Mouse (Mus musculus): ENCODE measurements around the gene Gm14190. TPM values are rescaled to one million over a fixed set of nuclear protein-coding genes. Genes with fewer than 3 reads are reported as not detected.

Gm14190 gene
- polyA plus RNA-seq (2014; fragmentation: Illumina TruSeq; extraction: RNeasy Lipid Tissue Mini Kit (QIAGEN cat#74804); ENCODE audit: low read depth, low replicate concordance) = not detected

DNA sequence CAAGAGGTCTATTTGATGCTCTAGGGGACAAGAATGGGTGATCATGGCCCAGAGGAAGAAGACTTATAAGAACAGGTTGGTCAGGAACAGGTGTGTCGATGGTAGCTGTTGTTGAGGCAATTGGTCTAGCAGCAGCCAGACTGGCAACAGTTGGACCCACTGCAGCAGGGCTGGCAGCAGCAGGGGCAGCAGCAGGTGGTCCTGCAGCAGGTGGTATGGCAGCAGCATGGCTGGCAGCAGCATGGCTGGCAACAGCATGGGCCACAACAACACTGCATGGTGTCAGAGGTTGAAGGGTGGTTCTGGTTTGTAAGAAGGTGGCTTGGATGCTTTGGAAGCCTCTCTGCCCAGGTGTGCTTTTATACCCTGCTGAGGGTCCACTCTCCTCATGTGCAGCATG is at the start of gene Gm14190:
Gene Gm14190 (minus strand): TSS at position 278 of the 400 bp plus-strand sequence.

DNA sequence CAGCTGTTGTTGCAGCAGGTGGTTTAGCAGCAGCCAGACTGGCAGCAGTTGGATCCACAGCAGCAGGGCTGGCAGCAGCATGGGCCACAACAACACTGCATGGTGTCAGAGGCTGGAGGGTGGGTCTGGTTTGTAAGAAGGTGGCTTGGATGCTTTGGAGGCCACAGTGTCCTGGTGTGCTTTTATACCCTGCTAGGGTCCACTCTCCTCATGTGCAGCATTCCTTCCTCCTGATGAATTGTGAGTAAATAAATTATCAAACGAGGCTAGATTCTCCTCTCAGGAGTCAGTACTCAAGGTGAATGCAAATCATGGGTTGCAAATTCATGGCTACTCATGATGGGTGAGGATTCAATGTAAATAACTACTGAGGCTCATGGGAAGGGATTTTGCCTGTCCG is 43.6 kb upstream of the Gm14190 start, which contains the start of gene Gm14180:
Gene Gm14180 (minus strand): TSS at position 101 of the 400 bp plus-strand sequence.

GRCm38 (mm10) chr11:99665860-99666259 is 24.7 kb downstream of the Gm14190 start, which contains the start of gene Krtap4-6:
TSS of gene Krtap4-6 (minus strand) at chr11:99665960.

GRCm38 (mm10) chr11:99658467-99659010 is 32.0 kb downstream of the Gm14190 start, which contains the start of gene Gm11563:
TSS of gene Gm11563 (minus strand) at chr11:99658960.

DNA sequence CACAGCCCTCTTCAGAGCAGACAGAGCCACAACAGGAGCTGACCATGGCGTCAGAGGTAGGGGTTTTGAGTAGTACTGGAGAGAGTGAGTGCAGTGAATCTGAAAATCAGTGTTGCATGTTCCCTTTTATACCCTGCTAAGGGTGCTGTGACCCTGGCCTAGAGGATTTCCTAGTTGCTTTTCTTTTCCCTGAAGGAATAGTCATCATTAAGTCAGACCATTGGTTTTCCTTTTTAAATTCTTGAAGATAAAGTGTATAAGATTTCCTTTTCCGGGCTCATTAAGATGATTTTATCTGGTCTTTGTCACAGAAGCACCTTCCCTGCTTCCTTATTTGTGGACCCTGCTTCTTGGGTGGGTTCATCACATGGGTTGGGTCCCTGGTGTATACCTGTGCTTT is 40.4 kb downstream of the Gm14190 start, which contains the start of gene Gm11555:
Gene Gm11555 (minus strand): TSS at position 101 of the 400 bp plus-strand sequence.

GRCm38 (mm10) chr11:99643635-99644139 is 46.9 kb downstream of the Gm14190 start, which contains the start of gene Krtap4-7:
TSS of gene Krtap4-7 (minus strand) at chr11:99644089.

Other genes starting within 250 kb of the Gm14190 start
- 2.0 TPM for gene Krt23, start 197.6 kb downstream of the Gm14190 start, polyA plus RNA-seq (2014; fragmentation: Illumina TruSeq; extraction: RNeasy Lipid Tissue Mini Kit (QIAGEN cat#74804); ENCODE audit: low read depth, low replicate concordance)
- gene Krt39, start 169.4 kb downstream of the Gm14190 start, polyA plus RNA-seq (2014; fragmentation: Illumina TruSeq; extraction: RNeasy Lipid Tissue Mini Kit (QIAGEN cat#74804); ENCODE audit: low read depth, low replicate concordance) = not detected
- gene Krt40, start 147.6 kb downstream of the Gm14190 start, polyA plus RNA-seq (2014; fragmentation: Illumina TruSeq; extraction: RNeasy Lipid Tissue Mini Kit (QIAGEN cat#74804); ENCODE audit: low read depth, low replicate concordance) = not detected
- not detected for gene Krtap3-3, start 139.9 kb downstream of the Gm14190 start, polyA plus RNA-seq (2014; fragmentation: Illumina TruSeq; extraction: RNeasy Lipid Tissue Mini Kit (QIAGEN cat#74804); ENCODE audit: low read depth, low replicate concordance)
- gene Krtap3-2, start 133.9 kb downstream of the Gm14190 start, polyA plus RNA-seq (2014; fragmentation: Illumina TruSeq; extraction: RNeasy Lipid Tissue Mini Kit (QIAGEN cat#74804); ENCODE audit: low read depth, low replicate concordance) = not detected
- not detected for gene Gm11939, start 131.3 kb downstream of the Gm14190 start, polyA plus RNA-seq (2014; fragmentation: Illumina TruSeq; extraction: RNeasy Lipid Tissue Mini Kit (QIAGEN cat#74804); ENCODE audit: low read depth, low replicate concordance)
- not detected for gene Krtap3-1, start 124.1 kb downstream of the Gm14190 start, polyA plus RNA-seq (2014; fragmentation: Illumina TruSeq; extraction: RNeasy Lipid Tissue Mini Kit (QIAGEN cat#74804); ENCODE audit: low read depth, low replicate concordance)
- not detected for gene Krtap1-5, start 109.7 kb downstream of the Gm14190 start, polyA plus RNA-seq (2014; fragmentation: Illumina TruSeq; extraction: RNeasy Lipid Tissue Mini Kit (QIAGEN cat#74804); ENCODE audit: low read depth, low replicate concordance)
- gene Krtap1-4, start 107.1 kb downstream of the Gm14190 start, polyA plus RNA-seq (2014; fragmentation: Illumina TruSeq; extraction: RNeasy Lipid Tissue Mini Kit (QIAGEN cat#74804); ENCODE audit: low read depth, low replicate concordance) = not detected
- gene Krtap1-3, start 99.4 kb downstream of the Gm14190 start, polyA plus RNA-seq (2014; fragmentation: Illumina TruSeq; extraction: RNeasy Lipid Tissue Mini Kit (QIAGEN cat#74804); ENCODE audit: low read depth, low replicate concordance) = not detected
- gene Krtap9-3, start 92.6 kb downstream of the Gm14190 start, polyA plus RNA-seq (2014; fragmentation: Illumina TruSeq; extraction: RNeasy Lipid Tissue Mini Kit (QIAGEN cat#74804); ENCODE audit: low read depth, low replicate concordance) = not detected
- not detected for gene Gm11938, start 87.4 kb downstream of the Gm14190 start, polyA plus RNA-seq (2014; fragmentation: Illumina TruSeq; extraction: RNeasy Lipid Tissue Mini Kit (QIAGEN cat#74804); ENCODE audit: low read depth, low replicate concordance)
- not detected for gene Gm11937, start 80.6 kb downstream of the Gm14190 start, polyA plus RNA-seq (2014; fragmentation: Illumina TruSeq; extraction: RNeasy Lipid Tissue Mini Kit (QIAGEN cat#74804); ENCODE audit: low read depth, low replicate concordance)
- gene Krtap2-4, start 75.9 kb downstream of the Gm14190 start, polyA plus RNA-seq (2014; fragmentation: Illumina TruSeq; extraction: RNeasy Lipid Tissue Mini Kit (QIAGEN cat#74804); ENCODE audit: low read depth, low replicate concordance) = not detected
- not detected for gene Gm11562, start 70.3 kb downstream of the Gm14190 start, polyA plus RNA-seq (2014; fragmentation: Illumina TruSeq; extraction: RNeasy Lipid Tissue Mini Kit (QIAGEN cat#74804); ENCODE audit: low read depth, low replicate concordance)
- not detected for gene Krtap4-1, start 62.5 kb downstream of the Gm14190 start, polyA plus RNA-seq (2014; fragmentation: Illumina TruSeq; extraction: RNeasy Lipid Tissue Mini Kit (QIAGEN cat#74804); ENCODE audit: low read depth, low replicate concordance)
- not detected for gene Krtap4-2, start 55.7 kb downstream of the Gm14190 start, polyA plus RNA-seq (2014; fragmentation: Illumina TruSeq; extraction: RNeasy Lipid Tissue Mini Kit (QIAGEN cat#74804); ENCODE audit: low read depth, low replicate concordance)
- gene Krtap4-7, start 46.7 kb downstream of the Gm14190 start, polyA plus RNA-seq (2014; fragmentation: Illumina TruSeq; extraction: RNeasy Lipid Tissue Mini Kit (QIAGEN cat#74804); ENCODE audit: low read depth, low replicate concordance) = not detected
- not detected for gene Gm11555, start 40.5 kb downstream of the Gm14190 start, polyA plus RNA-seq (2014; fragmentation: Illumina TruSeq; extraction: RNeasy Lipid Tissue Mini Kit (QIAGEN cat#74804); ENCODE audit: low read depth, low replicate concordance)
- not detected for gene Gm11563, start 31.8 kb downstream of the Gm14190 start, polyA plus RNA-seq (2014; fragmentation: Illumina TruSeq; extraction: RNeasy Lipid Tissue Mini Kit (QIAGEN cat#74804); ENCODE audit: low read depth, low replicate concordance)
- not detected for gene Krtap4-6, start 24.8 kb downstream of the Gm14190 start, polyA plus RNA-seq (2014; fragmentation: Illumina TruSeq; extraction: RNeasy Lipid Tissue Mini Kit (QIAGEN cat#74804); ENCODE audit: low read depth, low replicate concordance)
- not detected for gene Gm14180, start 43.5 kb upstream of the Gm14190 start, polyA plus RNA-seq (2014; fragmentation: Illumina TruSeq; extraction: RNeasy Lipid Tissue Mini Kit (QIAGEN cat#74804); ENCODE audit: low read depth, low replicate concordance)
- not detected for gene Gm11595, start 82.2 kb upstream of the Gm14190 start, polyA plus RNA-seq (2014; fragmentation: Illumina TruSeq; extraction: RNeasy Lipid Tissue Mini Kit (QIAGEN cat#74804); ENCODE audit: low read depth, low replicate concordance)
- gene Krtap4-8, start 90.0 kb upstream of the Gm14190 start, polyA plus RNA-seq (2014; fragmentation: Illumina TruSeq; extraction: RNeasy Lipid Tissue Mini Kit (QIAGEN cat#74804); ENCODE audit: low read depth, low replicate concordance) = not detected
- gene Krtap4-9, start 94.5 kb upstream of the Gm14190 start, polyA plus RNA-seq (2014; fragmentation: Illumina TruSeq; extraction: RNeasy Lipid Tissue Mini Kit (QIAGEN cat#74804); ENCODE audit: low read depth, low replicate concordance) = not detected
- not detected for gene Gm11596, start 102.7 kb upstream of the Gm14190 start, polyA plus RNA-seq (2014; fragmentation: Illumina TruSeq; extraction: RNeasy Lipid Tissue Mini Kit (QIAGEN cat#74804); ENCODE audit: low read depth, low replicate concordance)
- not detected for gene Gm11569, start 108.2 kb upstream of the Gm14190 start, polyA plus RNA-seq (2014; fragmentation: Illumina TruSeq; extraction: RNeasy Lipid Tissue Mini Kit (QIAGEN cat#74804); ENCODE audit: low read depth, low replicate concordance)
- not detected for gene Gm11554, start 113.7 kb upstream of the Gm14190 start, polyA plus RNA-seq (2014; fragmentation: Illumina TruSeq; extraction: RNeasy Lipid Tissue Mini Kit (QIAGEN cat#74804); ENCODE audit: low read depth, low replicate concordance)
- not detected for gene Krtap4-13, start 119.2 kb upstream of the Gm14190 start, polyA plus RNA-seq (2014; fragmentation: Illumina TruSeq; extraction: RNeasy Lipid Tissue Mini Kit (QIAGEN cat#74804); ENCODE audit: low read depth, low replicate concordance)
- gene Gm11564, start 124.9 kb upstream of the Gm14190 start, polyA plus RNA-seq (2014; fragmentation: Illumina TruSeq; extraction: RNeasy Lipid Tissue Mini Kit (QIAGEN cat#74804); ENCODE audit: low read depth, low replicate concordance) = not detected
- not detected for gene 2300003K06Rik, start 147.3 kb upstream of the Gm14190 start, polyA plus RNA-seq (2014; fragmentation: Illumina TruSeq; extraction: RNeasy Lipid Tissue Mini Kit (QIAGEN cat#74804); ENCODE audit: low read depth, low replicate concordance)
- gene Krtap4-16, start 160.9 kb upstream of the Gm14190 start, polyA plus RNA-seq (2014; fragmentation: Illumina TruSeq; extraction: RNeasy Lipid Tissue Mini Kit (QIAGEN cat#74804); ENCODE audit: low read depth, low replicate concordance) = not detected
- not detected for gene Gm11568, start 167.2 kb upstream of the Gm14190 start, polyA plus RNA-seq (2014; fragmentation: Illumina TruSeq; extraction: RNeasy Lipid Tissue Mini Kit (QIAGEN cat#74804); ENCODE audit: low read depth, low replicate concordance)
- gene Gm11559, start 173.7 kb upstream of the Gm14190 start, polyA plus RNA-seq (2014; fragmentation: Illumina TruSeq; extraction: RNeasy Lipid Tissue Mini Kit (QIAGEN cat#74804); ENCODE audit: low read depth, low replicate concordance) = not detected
- gene Krtap9-1, start 182.6 kb upstream of the Gm14190 start, polyA plus RNA-seq (2014; fragmentation: Illumina TruSeq; extraction: RNeasy Lipid Tissue Mini Kit (QIAGEN cat#74804); ENCODE audit: low read depth, low replicate concordance) = not detected
- not detected for gene Gm11567, start 188.4 kb upstream of the Gm14190 start, polyA plus RNA-seq (2014; fragmentation: Illumina TruSeq; extraction: RNeasy Lipid Tissue Mini Kit (QIAGEN cat#74804); ENCODE audit: low read depth, low replicate concordance)
- not detected for gene Krtap31-1, start 217.2 kb upstream of the Gm14190 start, polyA plus RNA-seq (2014; fragmentation: Illumina TruSeq; extraction: RNeasy Lipid Tissue Mini Kit (QIAGEN cat#74804); ENCODE audit: low read depth, low replicate concordance)
- not detected for gene Gm11565, start 224.0 kb upstream of the Gm14190 start, polyA plus RNA-seq (2014; fragmentation: Illumina TruSeq; extraction: RNeasy Lipid Tissue Mini Kit (QIAGEN cat#74804); ENCODE audit: low read depth, low replicate concordance)
- gene Krtap31-2, start 245.6 kb upstream of the Gm14190 start, polyA plus RNA-seq (2014; fragmentation: Illumina TruSeq; extraction: RNeasy Lipid Tissue Mini Kit (QIAGEN cat#74804); ENCODE audit: low read depth, low replicate concordance) = not detected

All from liver, adult 10 weeks (tissue).